Mouse (Mus musculus): ENCODE data around the gene Lrrc37a. TPM values are rescaled to one million over a fixed set of nuclear protein-coding genes. Genes with fewer than 3 reads are reported as not detected.

Lrrc37a gene
- not detected in 2 replicates for polyA plus RNA-seq (2012; rRNA removed)

DNA sequence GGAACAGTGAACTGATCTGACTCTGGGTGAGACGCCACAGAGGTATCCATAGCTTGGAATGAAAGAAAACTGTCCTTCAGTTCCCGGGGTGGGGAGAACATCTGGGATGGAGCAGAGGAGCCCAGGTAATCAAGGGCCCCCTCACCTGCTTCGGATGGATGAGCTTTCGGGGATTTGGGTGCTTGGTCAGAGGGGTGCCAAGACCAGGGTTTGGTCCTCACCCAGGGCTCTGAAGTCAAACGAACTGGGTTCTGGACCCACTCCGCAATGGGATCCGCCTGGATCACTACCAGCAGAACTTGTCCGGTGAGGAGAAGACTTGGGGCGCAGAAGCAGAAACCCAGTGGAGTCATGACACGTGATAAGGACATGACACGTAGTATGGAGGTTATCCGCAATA is at the start of gene Lrrc37a:
Gene Lrrc37a, minus strand, starts transcription at position 101 of the 400 bp plus-strand sequence.

DNA sequence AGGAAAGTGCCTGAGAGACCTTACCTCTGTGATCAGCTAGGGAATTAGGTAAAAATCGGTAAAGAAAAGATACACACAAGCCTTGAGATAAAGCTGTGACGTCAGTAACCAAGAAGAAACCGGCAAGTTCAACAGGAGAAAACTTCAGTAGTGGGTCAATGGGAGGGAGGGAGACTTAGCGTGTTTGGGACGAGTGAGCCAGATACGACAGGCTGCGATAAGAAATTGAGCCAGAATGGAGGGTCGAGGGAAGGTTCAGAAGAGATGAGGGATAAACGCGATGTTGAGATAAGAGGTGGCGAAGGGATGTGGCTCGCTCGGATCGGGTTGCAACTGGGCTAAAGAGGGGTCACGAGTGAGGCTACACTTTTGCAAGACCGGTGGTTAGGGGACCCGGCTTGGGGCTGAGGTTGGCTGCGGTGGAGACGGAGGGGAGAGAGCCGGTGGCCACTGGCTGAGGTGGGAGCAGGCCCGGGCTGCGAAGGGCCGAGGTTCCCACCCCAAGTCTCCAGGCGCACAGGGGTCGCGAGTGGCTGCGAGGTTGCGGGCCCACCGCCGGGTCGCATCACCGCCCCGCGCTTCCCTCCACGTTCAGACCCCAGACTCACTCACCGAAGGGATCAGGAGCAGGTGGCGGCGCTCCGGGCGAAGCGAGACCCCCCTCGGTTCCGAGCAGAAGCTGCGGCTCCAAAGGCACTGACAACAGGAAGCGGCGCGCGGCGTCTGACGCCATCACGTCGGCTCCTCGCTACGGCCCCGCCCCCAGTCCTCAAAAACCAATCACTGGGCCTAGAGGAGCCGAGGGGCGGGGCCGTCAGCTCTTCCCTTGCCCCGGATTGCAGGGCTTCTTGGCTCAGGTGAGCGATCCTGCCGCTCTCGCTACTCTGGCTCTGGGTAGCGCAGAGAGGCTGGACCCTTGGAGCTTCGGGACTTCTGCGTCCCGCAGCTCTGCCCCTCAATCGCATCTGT is 92.1 kb downstream of the Lrrc37a start, which contains the start of gene Plekhm1:
Gene Plekhm1, minus strand, starts transcription at position 707 of the 969 bp plus-strand sequence.

Other genes starting within 250 kb of the Lrrc37a start
- 11.2 and 11.7 TPM in 2 replicates for gene Map3k14, start 237.1 kb downstream of the Lrrc37a start, polyA plus RNA-seq (2012; rRNA removed)
- 204 and 239 TPM in 2 replicates for gene Arhgap27, start 140.9 kb downstream of the Lrrc37a start, polyA plus RNA-seq (2012; rRNA removed)
- 25.9 and 28.9 TPM in 2 replicates for gene Plekhm1, start 91.9 kb downstream of the Lrrc37a start, polyA plus RNA-seq (2012; rRNA removed)
- gene Gm884, start 116.5 kb upstream of the Lrrc37a start, polyA plus RNA-seq (2012; rRNA removed), result not detected in 2 replicates
- not detected in 2 replicates for gene Lyzl6, start 134.3 kb upstream of the Lrrc37a start, polyA plus RNA-seq (2012; rRNA removed)
- gene Rprml, start 145.0 kb upstream of the Lrrc37a start, polyA plus RNA-seq (2012; rRNA removed), result 3.3 and 3.4 TPM in 2 replicates
- gene Gosr2, start 193.3 kb upstream of the Lrrc37a start, polyA plus RNA-seq (2012; rRNA removed), result 37.7 and 43.3 TPM in 2 replicates
- gene Wnt9b, start 245.2 kb upstream of the Lrrc37a start, polyA plus RNA-seq (2012; rRNA removed), result 0.02 TPM in 1 of 2 replicates, not detected in the other